Mouse (Mus musculus) cerebellum, adult 2 months (tissue): Measurements from ENCODE around the gene Dot1l. TPM values are rescaled to one million over a fixed set of nuclear protein-coding genes. Genes with fewer than 3 reads are reported as not detected.

Experiments
- DNase-seq, 2 experiments: peaks; one replicate each; pipeline ENCODE4 v3.0.0; 2021
- H3K27ac ChIP-seq: fragments of 200-500 bp; 2 replicates; pipeline ENCODE4 v1.5.1; 2012; ENCODE audit warnings: low read length, control low read depth, inconsistent platforms; ENCODE audit not compliant: insufficient read depth
- H3K27me3 ChIP-seq: fragments of 200-500 bp; 2 replicates; pipeline ENCODE4 v1.6.1; 2012; ENCODE audit warnings: inconsistent platforms, mild to moderate bottlenecking, low read length, moderate library complexity; ENCODE audit not compliant: control insufficient read depth, insufficient read depth
- H3K4me1 ChIP-seq: fragments of 200-500 bp; 2 replicates; pipeline ENCODE4 v1.6.1; 2011; ENCODE audit warnings: low read length; ENCODE audit not compliant: control insufficient read depth, insufficient read depth
- H3K4me3 ChIP-seq: fragments of 200-500 bp; replicated peaks from 2 replicates; pipeline ENCODE3; 2011; ENCODE audit warnings: mild to moderate bottlenecking, low read depth, low read length, control low read depth; ENCODE audit not compliant: insufficient read depth
- CTCF ChIP-seq: fragments of 200-500 bp; IDR thresholded peaks from 2 replicates; pipeline ENCODE4 v1.5.1; 2011; ENCODE audit warnings: low read depth, mild to moderate bottlenecking, control low read depth, low read length, moderate library complexity, borderline replicate concordance; ENCODE audit not compliant: insufficient read depth
- POLR2A ChIP-seq: fragments of 200-500 bp; IDR thresholded peaks from 2 replicates; pipeline ENCODE4 v1.6.1; 2011; ENCODE audit warnings: low read length, control low read depth, borderline replicate concordance; ENCODE audit not compliant: insufficient read depth
- WGBS: fragments of 180-500 bp; shearing (Covaris S2); methylation state at CpG from one replicate; pipeline ENCODE4 v1.1.7; 2018; 5-methylcytosine and 5-hydroxymethylcytosine counted together
- polyA plus RNA-seq: library from polyadenylated mRNA; depleted of rRNA; stranded (reverse); fragments of >200 nt; gene quantifications from 2 replicates; pipeline ENCODE4 v1.2.3, GENCODE M21; 2012

Dot1l gene
- polyA plus RNA-seq, 1 experiment: 101 TPM

GRCm38 (mm10) chr10:80794750-80795149, 39.7 kb downstream of the Dot1l start:
- 82% methylated on average over 8 of the region's 8 CpGs for WGBS
- DNase-seq: no peak
- H3K27ac ChIP-seq: no peak overlapping the region

GRCm38 (mm10) chr10:80796307-80796848, 41.4 kb downstream of the Dot1l start:
- 12% methylated on average over 9 of the region's 9 CpGs for WGBS
- Histone ChIP-seq H3K27ac (no peak overlapping the region), H3K27me3 (no peaks in the 10 kb centered on the region), H3K4me1 (peaks cover 37% of the 10 kb centered on the region), H3K4me3 (peak overlapping the region; percentile 13)
- DNase-seq: no peak
- no peak for TF ChIP-seq POLR2A
- no peak for TF ChIP-seq CTCF

More at GRCm38 (mm10) chr10:80794750-80795149, 39.7 kb downstream of the Dot1l start:
- TF ChIP-seq POLR2A (no peak), CTCF (no peak)
- no peaks in the 10 kb centered on the region for H3K27me3 ChIP-seq
- peaks cover 52% of the 10 kb centered on the region for H3K4me1 ChIP-seq
- H3K4me3 ChIP-seq: no peak overlapping the region

- DNase-seq: no peak
- Histone ChIP-seq H3K4me3 (peak overlapping the region; percentile 73), H3K4me1 (peaks cover 29% of the 10 kb centered on the region), H3K27me3 (no peaks in the 10 kb centered on the region), H3K27ac (peak overlapping the region; percentile 78; the same call in 1 of the 2 replicates)
- WGBS: 1% methylated on average over 59 of the region's 59 CpGs
- TF ChIP-seq POLR2A: no peak
- no peak for TF ChIP-seq CTCF
Measured at GRCm38 (mm10) chr10:80797186-80798149, 42.5 kb downstream of the Dot1l start.

- under 1% methylated on average over 104 of the region's 104 CpGs for WGBS
- H3K27ac ChIP-seq: peak within 1 kb of the TSS; percentile 78
- no peaks in the 10 kb centered on the region for H3K27me3 ChIP-seq
- peak; percentile 94; the same call in 1 of the 2 replicates for TF ChIP-seq POLR2A
- no peak for TF ChIP-seq CTCF
- DNase-seq: peak; percentile 97 to 99
- H3K4me3 ChIP-seq: peak within 1 kb of the TSS; percentile 73
- peaks cover 21% of the 10 kb centered on the region for H3K4me1 ChIP-seq
Measured at GRCm38 (mm10) chr10:80798150-80799006, 43.4 kb downstream of the Dot1l start, which contains the start of the genes Sf3a2 and Plekhj1. Gene Sf3a2 (plus strand): TSS chr10:80798198. Gene Plekhj1 (minus strand): TSS chr10:80798626.

GRCm38 (mm10) chr10:80799070-80799566, 44.1 kb downstream of the Dot1l start:
- Histone ChIP-seq H3K4me1 (peaks cover 16% of the 10 kb centered on the region), H3K4me3 (peak overlapping the region; percentile 73), H3K27me3 (no peaks in the 10 kb centered on the region), H3K27ac (peak overlapping the region; percentile 11; the same call in 1 of the 2 replicates)
- DNase-seq: no peak
- TF ChIP-seq POLR2A: no peak
- no peak for TF ChIP-seq CTCF
- WGBS: 1% methylated on average over 18 of the region's 18 CpGs

- no peak overlapping the region for H3K4me3 ChIP-seq
- no peak for DNase-seq
- WGBS: 52% methylated on average over 10 of the region's 10 CpGs
- TF ChIP-seq POLR2A: no peak
- no peak for TF ChIP-seq CTCF
- peaks cover 14% of the 10 kb centered on the region for H3K4me1 ChIP-seq
- no peaks in the 10 kb centered on the region for H3K27me3 ChIP-seq
- no peak overlapping the region for H3K27ac ChIP-seq
Measured at GRCm38 (mm10) chr10:80802204-80802912, 47.4 kb downstream of the Dot1l start.
